Mouse (Mus musculus): Measurements from ENCODE around the gene Osbpl9. TPM values are rescaled to one million over a fixed set of nuclear protein-coding genes. Genes with fewer than 3 reads are reported as not detected.

Gene Osbpl9
- 10 to 100 TPM; 56.5 to 58.3 TPM for total RNA-seq (2021)
- long read RNA-seq, experiment 1, transcript Osbpl9-202 (21 exons, 3,134 nt), result minor isoform, 5 of 46 reads
- long read RNA-seq, experiment 1, transcript Osbpl9-219 (24 exons, 2,903 nt), result major isoform, 9 of 46 reads
- long read RNA-seq, experiment 1, partial matches to known transcripts, result 6 of 46 reads
- long read RNA-seq, experiment 1, other reads (novel, unspliced or antisense), result 17 of 46 reads
- long read RNA-seq, experiment 2, transcript Osbpl9-202 (21 exons, 3,134 nt), result minor isoform, 7 of 49 reads
- long read RNA-seq, experiment 2, transcript Osbpl9-219 (24 exons, 2,903 nt), result major isoform, 9 of 49 reads
- long read RNA-seq, experiment 2, partial matches to known transcripts, result 5 of 49 reads
- long read RNA-seq, experiment 2, other reads (novel, unspliced or antisense), result 20 of 49 reads

DNA sequence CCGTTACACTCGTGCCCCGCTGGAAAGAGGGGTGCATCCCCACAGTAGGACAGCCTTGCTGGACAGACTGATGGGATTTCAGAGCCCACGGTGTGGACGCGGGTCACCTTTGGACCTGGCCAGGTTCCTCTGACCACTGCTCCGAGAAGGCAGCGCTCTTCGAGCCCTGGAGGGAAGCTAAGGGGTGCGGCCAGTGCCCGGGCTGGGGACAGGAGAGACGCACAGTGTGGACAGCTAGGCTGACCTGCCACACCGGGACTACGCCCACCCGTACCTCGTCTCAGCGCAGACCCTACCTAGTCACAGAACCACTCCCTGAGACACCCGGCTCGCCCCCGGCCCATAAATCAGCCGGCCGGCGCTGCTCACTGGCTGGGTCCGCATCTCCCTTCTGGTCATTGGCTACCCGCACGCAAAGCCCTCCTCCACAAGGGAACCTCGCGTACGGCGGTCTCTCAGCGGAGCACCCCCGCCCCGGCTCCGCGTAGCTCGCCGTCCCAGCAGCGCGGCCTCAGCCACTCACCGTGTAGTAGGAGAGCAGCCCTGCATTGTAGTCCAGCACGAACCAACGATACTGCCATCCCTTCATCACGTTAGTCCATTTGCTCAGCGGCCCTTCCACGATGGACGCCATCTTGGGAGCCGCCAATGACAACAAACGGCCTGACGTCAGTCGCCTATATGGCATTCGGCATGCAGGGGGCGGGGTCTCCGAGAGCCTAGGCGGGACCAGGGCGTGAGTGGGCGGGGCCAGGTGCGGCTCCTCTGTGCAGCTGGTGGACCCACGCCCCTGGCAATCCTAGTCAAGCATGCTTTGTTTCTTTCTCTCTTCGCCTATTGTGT lies at the start of gene Osbpl9:
TSS of gene Osbpl9 (minus strand) at position 691 of the 843 bp plus-strand sequence.
- H3K4me3 ChIP-seq, result peak within 1 kb of the TSS; percentile 90
- H3K27ac ChIP-seq, result peak within 1 kb of the TSS; percentile 98
- no peak; the same call in none of the 2 replicates for TF ChIP-seq CTCF (IDR thresholded peaks at IDR 0.05)
- intact Hi-C loops (cut with DNase I), result loop anchor here (1.0 kb wide), 1 partner anchor 474 kb away; the partner anchor contains the start of gene Faf1
- peak; percentile 97 to 98 for DNase-seq (ENCODE audit: extremely low spot score in 1 of 2, low spot score in 2 of 2)

DNA sequence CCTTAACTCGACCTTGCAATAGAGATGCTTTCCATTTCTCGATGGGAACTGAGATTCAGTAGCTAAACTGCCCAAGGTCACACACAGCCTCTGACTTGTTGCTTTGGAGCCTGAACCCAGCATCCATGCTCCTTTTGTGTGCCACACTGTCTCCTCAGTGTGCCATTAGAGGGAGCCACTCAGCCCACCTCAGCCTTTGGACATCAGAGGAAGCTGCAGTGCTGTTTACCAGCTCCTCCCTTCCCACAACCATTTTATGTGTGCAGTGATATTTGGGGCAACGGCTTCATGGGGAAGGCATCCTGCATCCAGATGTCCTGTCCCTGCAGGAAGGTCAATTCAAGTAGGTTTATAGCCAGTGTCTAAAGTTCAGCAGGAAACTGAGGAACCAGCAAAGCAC lies 49.5 kb upstream of the Osbpl9 start:
- intact Hi-C loops (cut with DNase I), result no loop called here
- no peak overlapping the region for H3K27ac ChIP-seq
- peak; percentile 47 for TF ChIP-seq CTCF (IDR thresholded peaks at IDR 0.05)
- no peak overlapping the region for H3K4me3 ChIP-seq
- DNase-seq (ENCODE audit: extremely low spot score in 1 of 2, low spot score in 2 of 2), result no peak

DNA sequence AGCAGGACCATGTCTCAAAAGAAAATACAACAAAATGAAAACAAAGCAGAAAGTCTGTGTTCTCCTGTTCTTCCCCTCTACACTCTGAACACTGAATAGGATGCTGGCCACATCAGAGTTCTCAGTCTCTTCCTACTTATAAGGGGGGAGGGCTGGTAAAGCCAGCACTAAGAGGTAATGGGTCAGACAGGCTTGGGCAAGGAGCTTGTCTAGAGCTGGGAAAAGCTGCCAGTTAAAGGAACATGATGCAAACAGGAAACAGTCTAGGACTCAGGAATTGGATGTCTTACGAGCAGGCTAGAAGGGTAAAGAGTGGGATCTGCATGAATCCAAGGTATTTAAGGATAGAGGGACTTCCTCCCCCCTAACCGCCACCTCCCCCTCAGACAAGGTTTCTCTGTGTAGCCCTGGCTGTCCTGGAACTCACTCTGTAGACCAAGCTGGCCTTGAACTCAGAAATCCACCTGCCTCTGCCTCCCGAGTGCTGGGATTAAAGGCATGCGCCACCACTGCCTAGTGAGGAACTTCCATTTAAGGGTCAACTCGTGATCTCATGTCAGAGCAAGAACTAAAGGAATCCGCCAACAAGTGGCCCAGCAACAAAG lies 43.0 kb upstream of the Osbpl9 start:
- H3K4me3 ChIP-seq, result no peak overlapping the region
- TF ChIP-seq CTCF (IDR thresholded peaks at IDR 0.05), result no peak
- no peak for DNase-seq (ENCODE audit: extremely low spot score in 1 of 2, low spot score in 2 of 2)
- intact Hi-C loops (cut with DNase I), result no loop called here
- no peak overlapping the region for H3K27ac ChIP-seq

DNA sequence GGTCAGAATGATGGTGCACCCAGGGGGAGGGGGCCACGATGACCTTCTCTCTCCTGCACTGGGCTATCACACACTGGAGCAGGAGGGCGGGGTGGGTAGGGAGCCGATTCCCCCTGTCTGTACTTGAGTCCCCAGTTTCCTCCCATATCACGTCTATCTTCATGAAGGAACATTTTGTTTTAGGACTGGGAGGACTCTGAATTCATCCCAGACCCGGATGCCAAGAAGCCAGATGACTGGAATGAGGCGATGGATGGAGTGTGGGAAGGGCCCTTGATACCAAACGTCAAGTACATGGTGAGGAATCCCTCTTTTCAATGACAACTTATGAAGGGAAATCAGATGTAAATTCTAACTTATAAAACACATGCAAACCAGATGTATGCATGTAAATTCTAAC lies 42.4 kb upstream of the Osbpl9 start:
- no peak overlapping the region for H3K4me3 ChIP-seq
- intact Hi-C loops (cut with DNase I), result no loop called here
- no peak for DNase-seq (ENCODE audit: extremely low spot score in 1 of 2, low spot score in 2 of 2)
- H3K27ac ChIP-seq, result no peak overlapping the region
- TF ChIP-seq CTCF (IDR thresholded peaks at IDR 0.05), result no peak

DNA sequence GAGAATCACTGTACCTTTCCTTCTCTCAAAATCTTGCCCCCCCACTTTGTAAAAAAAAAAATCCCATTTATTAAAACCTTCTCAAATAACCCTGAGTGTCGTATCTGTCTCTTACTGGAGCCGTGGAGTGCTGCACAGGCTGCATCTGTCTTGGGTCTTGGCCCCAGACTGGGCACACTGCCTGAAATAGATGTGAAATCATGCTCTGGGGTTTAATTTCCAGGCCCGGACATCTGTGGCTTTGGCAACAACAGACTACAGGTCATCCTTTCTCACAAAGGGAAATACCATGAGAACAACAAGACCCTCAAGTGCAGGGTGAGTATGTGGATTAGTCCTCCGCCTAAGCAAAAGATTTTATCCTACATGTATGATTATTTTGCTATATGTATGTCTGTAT lies 39.9 kb upstream of the Osbpl9 start:
- no peak for TF ChIP-seq CTCF (IDR thresholded peaks at IDR 0.05)
- intact Hi-C loops (cut with DNase I), result no loop called here
- no peak for DNase-seq (ENCODE audit: extremely low spot score in 1 of 2, low spot score in 2 of 2)
- H3K4me3 ChIP-seq, result no peak overlapping the region
- no peak overlapping the region for H3K27ac ChIP-seq

DNA sequence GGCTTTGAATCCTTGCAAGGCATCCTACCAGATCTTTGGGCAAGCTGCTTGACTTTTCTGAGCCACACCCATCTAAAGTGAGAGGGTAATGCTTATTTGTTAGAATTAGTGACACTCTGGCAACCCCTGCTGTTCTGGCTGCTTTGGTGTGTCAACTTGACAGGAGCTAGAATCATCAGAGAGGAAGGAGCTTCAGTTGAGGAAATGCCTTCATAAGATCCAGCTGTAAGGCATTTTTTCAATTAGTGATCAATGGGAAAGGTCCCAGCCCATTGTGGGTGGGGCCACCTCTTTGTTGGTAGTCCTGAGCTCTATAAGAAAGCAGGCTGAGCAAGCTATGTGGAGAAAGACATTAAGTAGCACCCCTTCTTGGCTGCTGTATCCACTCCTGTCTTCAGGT lies 39.1 kb upstream of the Osbpl9 start:
- no peak for DNase-seq (ENCODE audit: extremely low spot score in 1 of 2, low spot score in 2 of 2)
- Histone ChIP-seq H3K27ac (no peak overlapping the region), H3K4me3 (no peak overlapping the region)
- no peak for TF ChIP-seq CTCF (IDR thresholded peaks at IDR 0.05)
- intact Hi-C loops (cut with DNase I), result no loop called here

DNA sequence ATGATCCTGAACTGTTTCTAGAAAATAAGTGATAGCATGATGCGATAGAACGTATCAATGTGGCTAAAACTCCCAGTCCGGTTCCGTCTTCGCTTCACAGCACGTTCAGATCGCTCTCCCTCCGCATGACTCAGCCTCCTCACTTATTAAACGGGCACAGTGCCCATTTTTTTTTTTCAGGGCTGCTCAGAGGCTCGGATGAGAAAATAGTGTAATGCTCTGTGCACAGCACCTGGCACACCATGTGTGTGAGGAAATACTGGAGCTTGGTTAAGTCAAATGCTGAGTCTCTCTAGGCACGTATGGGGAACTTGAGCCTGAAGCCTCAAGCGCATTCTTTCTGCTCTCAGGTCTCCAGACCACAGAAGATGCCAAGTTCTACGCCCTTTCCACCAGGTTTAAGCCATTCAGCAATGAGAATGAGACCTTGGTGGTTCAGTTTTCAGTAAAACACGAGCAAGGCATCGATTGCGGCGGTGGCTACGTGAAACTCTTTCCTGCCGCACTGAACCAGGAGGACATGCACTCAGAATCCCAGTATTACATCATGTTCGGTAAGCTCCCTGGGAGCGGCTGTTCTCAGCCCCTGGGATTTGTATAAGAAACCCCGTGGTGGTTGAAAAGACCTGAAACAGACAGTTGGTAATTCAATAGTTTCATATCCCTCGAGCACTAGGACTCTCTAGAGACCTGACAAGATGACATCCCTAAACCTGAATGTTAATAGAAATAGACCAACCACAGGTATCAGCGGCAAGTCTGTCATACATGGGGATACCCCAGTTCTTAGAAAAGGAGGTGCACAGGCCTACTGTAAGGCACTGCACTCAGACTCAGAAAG lies 36.6 kb upstream of the Osbpl9 start:
- H3K27ac ChIP-seq, result no peak overlapping the region
- no peak overlapping the region for H3K4me3 ChIP-seq
- no peak for TF ChIP-seq CTCF (IDR thresholded peaks at IDR 0.05)
- intact Hi-C loops (cut with DNase I), result no loop called here
- DNase-seq (ENCODE audit: extremely low spot score in 1 of 2, low spot score in 2 of 2), result peak; percentile 29 to 35

DNA sequence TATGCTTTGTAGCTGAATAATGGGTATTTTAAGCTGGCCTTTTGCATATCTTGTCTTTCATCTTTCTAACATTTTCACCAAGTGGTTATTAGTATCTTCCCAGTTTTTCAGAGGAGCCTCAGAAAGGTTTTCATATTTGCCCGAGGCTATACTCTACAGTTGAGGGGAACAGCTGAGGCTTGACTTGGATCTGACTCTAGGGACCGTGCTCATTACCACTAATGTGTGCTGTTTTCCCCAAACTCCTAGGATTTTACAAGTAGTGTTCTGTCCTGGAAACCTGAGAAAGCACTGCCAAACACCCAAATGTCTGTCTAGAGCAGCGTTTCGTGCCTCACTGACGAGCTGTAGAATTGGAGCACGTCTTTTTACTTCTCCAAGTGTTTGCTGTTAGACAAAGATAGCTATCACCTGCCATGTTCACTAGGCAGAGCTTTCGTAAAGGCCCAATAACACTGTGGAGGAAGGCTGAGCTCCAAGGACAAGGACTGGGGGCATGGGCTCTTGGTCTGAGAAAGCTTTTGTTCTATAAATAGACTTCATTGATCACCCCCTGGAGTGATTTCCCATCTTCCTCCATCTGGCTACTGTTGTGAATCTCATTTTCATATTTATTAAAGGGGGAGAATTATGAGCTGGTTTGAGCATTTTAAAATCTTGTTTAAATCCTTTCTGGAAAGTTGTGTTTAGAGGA lies 34.3 kb upstream of the Osbpl9 start:
- no peak overlapping the region for H3K27ac ChIP-seq
- intact Hi-C loops (cut with DNase I), result no loop called here
- no peak for TF ChIP-seq CTCF (IDR thresholded peaks at IDR 0.05)
- H3K4me3 ChIP-seq, result no peak overlapping the region
- no peak for DNase-seq (ENCODE audit: extremely low spot score in 1 of 2, low spot score in 2 of 2)

DNA sequence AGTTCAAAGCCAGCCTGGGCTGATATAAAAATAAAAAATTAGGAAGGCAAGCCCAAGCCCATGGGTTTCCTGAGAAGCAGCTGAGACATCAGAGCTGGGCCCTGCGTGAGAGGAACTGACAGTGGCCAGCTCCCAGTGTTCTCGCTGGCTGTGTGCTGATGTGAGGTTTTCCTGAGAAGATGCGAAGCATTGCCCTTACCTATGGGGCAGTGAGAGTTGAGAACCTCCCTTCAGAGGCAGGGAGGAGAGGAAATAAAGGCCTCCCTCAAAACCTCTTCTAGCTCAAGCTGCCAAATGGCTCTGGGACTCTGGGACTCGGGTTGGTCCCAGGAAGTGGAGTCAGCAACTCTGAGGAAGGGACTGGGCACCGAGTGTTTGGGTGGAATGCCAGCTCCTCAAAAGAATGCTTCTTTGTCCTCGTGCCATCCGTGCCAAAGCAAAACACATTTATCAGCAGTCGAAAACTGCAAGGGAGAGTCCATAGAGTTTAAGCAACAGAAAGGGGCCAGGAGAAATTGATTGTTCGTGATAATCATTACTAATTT lies 32.8 kb upstream of the Osbpl9 start:
- intact Hi-C loops (cut with DNase I), result no loop called here
- DNase-seq (ENCODE audit: extremely low spot score in 1 of 2, low spot score in 2 of 2), result no peak
- Histone ChIP-seq H3K4me3 (no peak overlapping the region), H3K27ac (peak overlapping the region; percentile 28; the same call in 1 of the 2 replicates)
- no peak for TF ChIP-seq CTCF (IDR thresholded peaks at IDR 0.05)

DNA sequence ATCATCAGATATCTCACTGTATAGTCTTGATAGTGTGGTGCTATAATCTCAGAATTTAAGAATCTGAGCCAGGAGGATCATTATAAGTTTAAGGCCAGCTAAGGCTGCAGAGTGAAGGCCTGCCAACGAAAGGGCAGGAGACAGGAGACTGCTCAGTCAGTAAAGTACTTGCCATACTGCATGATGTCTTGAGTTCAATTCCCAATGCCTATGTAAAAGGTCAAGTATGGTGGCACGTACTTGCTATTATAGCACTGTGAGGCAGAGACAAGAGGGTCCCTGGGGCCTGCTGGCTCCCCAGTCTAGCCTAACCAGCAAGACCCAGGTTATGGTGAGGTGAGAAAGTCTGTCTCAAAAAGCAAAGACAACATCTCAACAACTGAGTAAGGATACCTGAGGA lies 32.1 kb upstream of the Osbpl9 start, which contains the start of gene Calr4:
TSS of gene Calr4 (plus strand) at position 301 of the 400 bp plus-strand sequence.
- peak within 1 kb of the TSS; percentile 28; the same call in 1 of the 2 replicates for H3K27ac ChIP-seq
- intact Hi-C loops (cut with DNase I), result no loop called here
- TF ChIP-seq CTCF (IDR thresholded peaks at IDR 0.05), result no peak
- H3K4me3 ChIP-seq, result no peak within 1 kb of the TSS
- no peak for DNase-seq (ENCODE audit: extremely low spot score in 1 of 2, low spot score in 2 of 2)

Measured in left cerebral cortex, adult 2 months (tissue).